Mouse (Mus musculus): Measurements from ENCODE around the gene Nop2. TPM values are rescaled to one million over a fixed set of nuclear protein-coding genes. Genes with fewer than 3 reads are reported as not detected.

The Nop2 gene
- 24.5 and 26.2 TPM in 2 replicates for polyA plus RNA-seq (2012; rRNA removed)

DNA sequence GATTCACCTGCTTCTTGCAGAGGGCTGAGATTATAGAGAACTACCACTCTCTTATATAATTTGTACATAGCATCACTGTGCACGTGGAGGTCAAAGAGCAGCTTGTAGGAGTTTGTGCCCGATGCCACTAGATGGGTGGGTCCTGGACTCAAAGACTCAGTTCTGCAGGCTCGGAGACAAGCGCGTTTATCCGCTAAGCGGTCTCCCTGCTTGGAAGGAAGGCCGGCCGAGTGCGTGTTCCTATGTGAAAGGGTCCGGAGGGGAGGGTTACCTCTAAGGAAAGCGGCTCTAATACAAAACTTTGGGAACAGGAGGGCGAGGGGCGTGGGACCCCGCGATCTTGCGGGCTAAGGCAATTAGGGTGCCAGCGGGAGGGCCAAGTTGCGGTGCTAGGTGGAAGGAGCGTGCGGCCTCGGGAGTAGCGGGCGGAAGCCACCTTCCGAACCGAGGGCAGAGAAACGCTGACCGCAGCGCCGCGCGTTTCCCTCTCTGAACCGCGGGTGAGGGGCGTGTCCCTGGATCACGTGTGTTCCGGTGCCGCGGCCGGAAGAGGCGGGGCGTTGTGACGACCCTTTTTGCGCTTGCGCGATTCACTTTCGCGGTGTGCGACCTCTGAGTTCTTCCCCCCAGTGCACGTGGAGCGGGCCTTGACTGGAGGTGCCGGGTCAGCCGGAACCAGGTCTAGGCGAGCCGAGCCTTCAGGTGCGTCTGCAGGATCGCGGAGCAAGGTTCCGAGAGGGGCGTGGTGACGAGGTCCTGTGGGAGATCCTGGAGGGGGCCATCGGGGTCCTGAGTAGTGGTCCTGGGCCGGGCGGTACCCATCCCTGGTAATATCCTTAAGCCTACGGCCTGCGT, at the start of gene Nop2:
Gene Nop2, plus strand, starts transcription at position 608 of the 855 bp plus-strand sequence.
- Histone ChIP-seq H3K36me3 (ENCODE audit: control insufficient read depth, insufficient read depth, low read length) (peaks cover 4% of the 10 kb centered on the region), H3K4me1 (ENCODE audit: control insufficient read depth, insufficient read depth, low read length) (no peaks in the 10 kb centered on the region; the same call in 1 of the 2 replicates), H3K27me3 (ENCODE audit: control insufficient read depth, insufficient read depth, low read length) (no peaks in the 10 kb centered on the region), H3K27ac (ENCODE audit: control insufficient read depth, insufficient read depth, low read depth, low read length) (peak within 1 kb of the TSS; percentile 85), H3K4me3 (ENCODE audit: control insufficient read depth, low read depth, low read length) (peak within 1 kb of the TSS; percentile 96)
- TF ChIP-seq POLR2A (IDR thresholded peaks at IDR 0.05; ENCODE audit: control insufficient read depth, low read depth, low read length) = peak; percentile 99
- TF ChIP-seq CTCF (IDR thresholded peaks at IDR 0.05; ENCODE audit: control insufficient read depth, insufficient read depth, insufficient replicate concordance, low read depth, low read length) = no peak

DNA sequence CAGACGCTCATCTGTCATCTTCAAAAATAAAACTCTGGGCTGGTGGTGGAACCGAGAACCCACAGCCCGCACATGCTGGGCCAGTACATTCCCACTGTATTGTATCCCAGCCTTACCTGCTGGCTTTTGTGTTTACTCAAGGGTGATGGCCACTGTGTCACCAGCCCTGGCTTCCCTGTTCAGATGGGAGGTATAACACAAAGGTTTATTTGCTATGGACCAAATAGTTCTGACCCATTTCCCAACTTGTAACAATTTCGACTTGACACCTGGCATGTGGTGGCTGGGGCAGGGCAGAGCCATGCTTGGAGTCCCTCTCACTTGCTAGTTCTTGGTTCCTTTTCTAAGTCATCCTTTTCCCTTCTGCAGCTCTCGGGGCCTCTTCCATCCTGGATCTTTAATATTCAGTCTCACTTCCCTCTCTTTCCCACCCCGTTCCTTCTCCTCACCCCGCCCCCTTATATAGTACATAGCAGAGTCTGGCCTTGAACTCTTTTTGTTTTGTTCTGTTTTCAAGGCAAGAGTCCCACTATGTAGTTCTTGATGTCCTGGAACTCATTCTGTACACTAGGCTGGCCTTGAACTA, 48.8 kb upstream of the Nop2 start:
- Histone ChIP-seq H3K4me1 (ENCODE audit: control insufficient read depth, insufficient read depth, low read length) (peaks cover 2% of the 10 kb centered on the region; the same call in 1 of the 2 replicates), H3K27ac (ENCODE audit: control insufficient read depth, insufficient read depth, low read depth, low read length) (no peak overlapping the region), H3K27me3 (ENCODE audit: control insufficient read depth, insufficient read depth, low read length) (no peaks in the 10 kb centered on the region), H3K36me3 (ENCODE audit: control insufficient read depth, insufficient read depth, low read length) (no peaks in the 10 kb centered on the region), H3K4me3 (ENCODE audit: control insufficient read depth, low read depth, low read length) (no peak overlapping the region)
- TF ChIP-seq POLR2A (IDR thresholded peaks at IDR 0.05; ENCODE audit: control insufficient read depth, low read depth, low read length) (no peak), CTCF (IDR thresholded peaks at IDR 0.05; ENCODE audit: control insufficient read depth, insufficient read depth, insufficient replicate concordance, low read depth, low read length) (no peak)

DNA sequence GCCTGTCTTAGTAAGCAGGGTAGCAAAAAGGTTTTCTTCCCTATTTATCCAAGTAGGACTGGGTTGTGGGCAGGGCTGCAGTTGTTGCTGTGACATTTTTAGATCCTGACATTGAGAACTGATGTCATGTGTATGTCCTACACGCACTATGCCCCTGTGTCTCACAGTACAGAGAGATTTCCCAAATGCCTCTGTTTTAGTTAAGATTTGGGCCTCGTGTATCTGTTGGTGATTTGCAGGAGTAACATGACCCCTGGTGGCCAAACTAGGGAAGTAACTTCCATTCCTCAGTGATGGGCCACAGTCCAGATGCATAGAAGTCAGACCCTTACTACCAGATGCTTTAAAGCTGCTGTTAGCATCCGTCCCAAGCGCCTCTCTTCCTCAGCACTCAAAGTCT, 47.3 kb upstream of the Nop2 start:
- Histone ChIP-seq H3K27me3 (ENCODE audit: control insufficient read depth, insufficient read depth, low read length) (no peaks in the 10 kb centered on the region), H3K4me3 (ENCODE audit: control insufficient read depth, low read depth, low read length) (no peak overlapping the region), H3K36me3 (ENCODE audit: control insufficient read depth, insufficient read depth, low read length) (no peaks in the 10 kb centered on the region), H3K4me1 (ENCODE audit: control insufficient read depth, insufficient read depth, low read length) (peaks cover 10% of the 10 kb centered on the region), H3K27ac (ENCODE audit: control insufficient read depth, insufficient read depth, low read depth, low read length) (no peak overlapping the region)
- TF ChIP-seq POLR2A (IDR thresholded peaks at IDR 0.05; ENCODE audit: control insufficient read depth, low read depth, low read length) (no peak), CTCF (IDR thresholded peaks at IDR 0.05; ENCODE audit: control insufficient read depth, insufficient read depth, insufficient replicate concordance, low read depth, low read length) (no peak; the same call in 1 of the 2 replicates)

DNA sequence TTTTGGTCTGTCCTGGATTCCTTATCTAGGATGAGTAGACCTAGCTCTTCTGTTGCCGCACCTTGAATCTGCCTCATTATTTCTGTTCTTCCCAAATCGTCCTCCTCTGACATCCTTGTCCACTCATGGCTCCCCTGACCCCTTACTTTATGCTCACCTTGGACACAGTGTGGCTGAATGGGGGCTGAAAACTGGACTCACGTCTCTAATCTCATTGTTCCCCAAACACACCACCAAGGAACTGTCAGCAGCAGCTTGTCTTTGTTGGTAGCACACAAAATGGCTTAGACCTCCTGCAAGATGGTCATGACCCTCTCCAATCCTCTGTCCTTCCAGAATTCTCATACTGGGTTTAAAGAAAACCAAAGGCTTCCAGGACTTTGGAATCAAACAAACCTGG, 43.8 kb upstream of the Nop2 start:
- Histone ChIP-seq H3K27ac (ENCODE audit: control insufficient read depth, insufficient read depth, low read depth, low read length) (no peak overlapping the region), H3K36me3 (ENCODE audit: control insufficient read depth, insufficient read depth, low read length) (no peaks in the 10 kb centered on the region), H3K4me1 (ENCODE audit: control insufficient read depth, insufficient read depth, low read length) (peaks cover 23% of the 10 kb centered on the region), H3K27me3 (ENCODE audit: control insufficient read depth, insufficient read depth, low read length) (no peaks in the 10 kb centered on the region), H3K4me3 (ENCODE audit: control insufficient read depth, low read depth, low read length) (no peak overlapping the region)
- no peak for TF ChIP-seq CTCF (IDR thresholded peaks at IDR 0.05; ENCODE audit: control insufficient read depth, insufficient read depth, insufficient replicate concordance, low read depth, low read length)
- TF ChIP-seq POLR2A (IDR thresholded peaks at IDR 0.05; ENCODE audit: control insufficient read depth, low read depth, low read length) = no peak

DNA sequence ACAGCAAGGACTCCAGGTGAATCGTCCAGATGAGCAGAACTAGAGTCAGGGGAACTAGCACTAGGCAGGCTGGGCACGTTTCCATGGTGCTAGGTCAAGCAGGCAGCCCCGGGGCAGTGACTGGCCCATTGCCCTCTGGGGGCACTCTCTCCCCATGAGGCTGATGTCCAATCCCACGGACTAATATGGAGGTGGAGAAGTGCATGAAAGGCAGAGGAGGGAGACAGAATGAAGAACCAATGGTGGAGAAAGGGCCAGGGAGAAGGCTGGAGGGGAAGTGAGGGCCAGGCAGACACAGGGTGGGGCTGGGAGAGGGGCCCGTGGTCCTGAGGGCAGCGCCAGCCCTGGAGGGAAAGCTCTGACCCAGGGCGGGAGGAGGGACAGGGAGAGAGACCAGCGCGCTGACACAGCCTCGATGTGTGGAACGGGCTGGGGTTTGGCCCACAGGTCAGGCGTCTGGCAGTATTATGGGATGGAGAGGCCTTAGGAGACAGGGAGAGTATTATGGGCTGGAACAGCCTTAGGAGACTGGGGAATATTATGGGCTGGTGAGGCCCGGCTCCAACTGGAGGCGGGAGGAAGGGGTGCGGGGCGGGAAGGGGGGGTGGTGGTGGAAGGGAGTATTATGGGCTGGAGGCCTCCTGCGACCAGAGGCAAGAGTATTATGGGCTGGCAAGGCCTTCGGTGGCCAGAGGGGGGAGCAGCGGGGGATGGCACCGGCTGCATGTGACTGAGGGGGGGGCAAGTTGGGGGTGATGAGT, 43.0 kb upstream of the Nop2 start:
- no peak overlapping the region for H3K4me3 ChIP-seq (ENCODE audit: control insufficient read depth, low read depth, low read length)

DNA sequence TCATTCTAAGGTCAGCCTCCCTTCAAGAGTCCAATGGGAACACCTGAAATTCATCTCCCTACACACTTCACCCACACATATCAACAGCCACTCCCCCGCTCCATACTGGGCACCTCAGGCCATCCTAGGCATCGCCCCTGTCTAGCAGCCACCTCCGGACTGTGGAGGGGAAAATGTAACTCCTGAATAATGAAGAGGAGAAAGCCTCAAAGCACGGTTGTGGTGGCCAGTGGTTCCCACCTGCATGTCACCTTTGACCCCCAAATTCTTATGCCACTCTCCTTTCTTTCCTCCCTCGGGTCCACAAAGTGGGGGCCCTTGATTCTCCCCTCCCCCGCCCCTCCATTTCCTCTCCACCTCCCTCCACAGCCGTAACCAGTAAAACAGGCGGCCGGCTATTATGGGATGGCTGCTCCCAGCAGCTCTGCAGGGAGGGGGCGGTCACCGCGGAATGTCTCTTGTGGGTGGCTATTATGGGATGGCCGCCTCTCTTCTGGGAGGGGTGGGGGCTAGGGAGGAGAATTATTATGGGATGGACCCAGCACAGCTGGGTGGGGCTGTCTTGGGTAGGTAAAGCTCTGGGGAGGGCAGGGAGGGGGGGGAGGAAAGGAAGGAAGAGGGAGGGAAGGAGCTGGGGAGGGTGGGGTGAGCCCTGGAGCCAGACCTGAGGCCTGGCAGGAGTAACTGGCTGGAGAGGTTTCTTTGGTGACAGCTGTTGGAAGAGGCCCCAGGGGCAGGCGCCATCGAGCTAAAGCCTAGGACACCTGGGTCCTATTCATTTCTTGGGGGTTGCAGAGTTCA, 42.0 kb upstream of the Nop2 start:
- H3K27me3 ChIP-seq (ENCODE audit: control insufficient read depth, insufficient read depth, low read length) = no peaks in the 10 kb centered on the region
- H3K4me1 ChIP-seq (ENCODE audit: control insufficient read depth, insufficient read depth, low read length) = peaks cover 23% of the 10 kb centered on the region
- peak overlapping the region; percentile 2; the same call in 1 of the 2 replicates for H3K4me3 ChIP-seq (ENCODE audit: control insufficient read depth, low read depth, low read length)
- peak overlapping the region; percentile 70 for H3K27ac ChIP-seq (ENCODE audit: control insufficient read depth, insufficient read depth, low read depth, low read length)
- TF ChIP-seq CTCF (IDR thresholded peaks at IDR 0.05; ENCODE audit: control insufficient read depth, insufficient read depth, insufficient replicate concordance, low read depth, low read length) = no peak
- no peak for TF ChIP-seq POLR2A (IDR thresholded peaks at IDR 0.05; ENCODE audit: control insufficient read depth, low read depth, low read length)
- no peaks in the 10 kb centered on the region for H3K36me3 ChIP-seq (ENCODE audit: control insufficient read depth, insufficient read depth, low read length)

More for the DNA sequence above, 43.0 kb upstream of the Nop2 start:
- Histone ChIP-seq H3K27me3 (ENCODE audit: control insufficient read depth, insufficient read depth, low read length) (no peaks in the 10 kb centered on the region), H3K4me1 (ENCODE audit: control insufficient read depth, insufficient read depth, low read length) (peaks cover 23% of the 10 kb centered on the region), H3K27ac (ENCODE audit: control insufficient read depth, insufficient read depth, low read depth, low read length) (peak overlapping the region; percentile 76), H3K36me3 (ENCODE audit: control insufficient read depth, insufficient read depth, low read length) (no peaks in the 10 kb centered on the region)
- TF ChIP-seq POLR2A (IDR thresholded peaks at IDR 0.05; ENCODE audit: control insufficient read depth, low read depth, low read length) (peak; percentile 58; the same call in 1 of the 2 replicates), CTCF (IDR thresholded peaks at IDR 0.05; ENCODE audit: control insufficient read depth, insufficient read depth, insufficient replicate concordance, low read depth, low read length) (0 out of 2 replicates have a peak, but pooled peaks have one; percentile 5)

All from testis, adult 2 months (tissue).